Mouse (Mus musculus): Measurements from ENCODE around the gene Hddc3. TPM values are rescaled to one million over a fixed set of nuclear protein-coding genes. Genes with fewer than 3 reads are reported as not detected.

The Hddc3 gene
- polyA plus RNA-seq, 2 experiments, result 23.8 to 50.4 TPM

DNA sequence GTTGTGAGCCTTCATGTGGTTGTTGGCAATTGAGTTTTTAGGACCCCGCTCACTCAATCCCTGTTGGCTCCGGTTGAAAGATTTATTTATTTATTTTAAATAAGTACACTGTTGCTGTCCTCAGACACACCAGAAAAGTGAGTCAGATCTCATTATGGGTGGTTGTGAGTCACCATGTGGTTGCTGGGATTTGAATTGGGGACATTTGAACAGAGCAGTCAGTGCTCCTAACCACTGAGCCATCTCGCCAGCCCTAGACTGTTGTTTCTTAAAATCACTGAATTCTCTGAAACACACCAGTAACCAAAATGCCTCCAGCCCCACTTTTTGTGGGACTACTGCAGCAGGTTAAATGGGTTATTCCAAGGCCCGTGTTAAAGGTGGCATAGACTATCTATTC is 44.1 kb upstream of the Hddc3 start:
- H3K36me3 ChIP-seq (ENCODE audit: control insufficient read depth, insufficient read depth, low read length), result peaks cover 43% of the 10 kb centered on the region
- DNase-seq (ENCODE audit: low spot score) (no peak), ATAC-seq (ENCODE audit: low FRiP score, low read depth) (no peak)

DNA sequence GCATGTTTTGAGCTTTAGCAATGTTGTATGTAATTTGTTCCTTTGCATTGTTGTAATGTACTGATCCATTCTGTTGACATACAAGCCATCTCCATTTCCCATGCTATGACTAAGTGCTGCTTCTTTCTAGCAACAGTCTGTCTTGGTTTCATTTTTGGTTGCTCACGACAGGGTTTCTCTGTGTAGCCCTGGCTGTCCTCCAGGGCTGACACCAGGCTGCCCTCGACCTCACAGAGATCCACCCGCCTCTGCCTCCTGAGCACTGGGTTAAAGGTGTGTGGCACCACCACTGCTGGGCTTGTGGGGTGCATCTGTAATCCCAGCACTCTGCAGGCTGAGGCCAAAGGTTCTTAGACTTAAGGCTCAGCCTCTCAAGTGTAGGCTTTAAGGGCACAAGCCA is 43.3 kb upstream of the Hddc3 start:
- H3K9ac ChIP-seq (ENCODE audit: low read depth, low read length, severe bottlenecking), result no peak overlapping the region
- 100% methylated on average over 3 of the region's 3 CpGs for WGBS
- H3K9me3 ChIP-seq (ENCODE audit: control insufficient read depth, low read length), result no peaks in the 10 kb centered on the region
- peaks cover 51% of the 10 kb centered on the region for H3K36me3 ChIP-seq (ENCODE audit: control insufficient read depth, insufficient read depth, low read length)
- H3K27ac ChIP-seq (replicated peaks; ENCODE audit: low read depth, low read length), result no peak overlapping the region
- no peak for ATAC-seq (ENCODE audit: low FRiP score, low read depth)
- no peak overlapping the region for H3K4me2 ChIP-seq (replicated peaks; ENCODE audit: low read depth, low read length, severe bottlenecking)
- DNase-seq (ENCODE audit: low spot score), result no peak
- H3K4me1 ChIP-seq (ENCODE audit: control insufficient read depth, insufficient read depth, low read length), result peaks cover 8% of the 10 kb centered on the region
- no peak for TF ChIP-seq POLR2A (IDR thresholded peaks at IDR 0.05; ENCODE audit: borderline replicate concordance, extremely low read depth, insufficient read depth, insufficient read length)
- no peaks in the 10 kb centered on the region for H3K27me3 ChIP-seq (ENCODE audit: control insufficient read depth, insufficient read depth, low read length)
- no peak overlapping the region for H3K4me3 ChIP-seq (replicated peaks; ENCODE audit: low read length)

More for the DNA sequence above, 44.1 kb upstream of the Hddc3 start:
- Histone ChIP-seq H3K4me2 (replicated peaks; ENCODE audit: low read depth, low read length, severe bottlenecking) (no peak overlapping the region), H3K4me1 (ENCODE audit: control insufficient read depth, insufficient read depth, low read length) (peaks cover 8% of the 10 kb centered on the region), H3K27me3 (ENCODE audit: control insufficient read depth, insufficient read depth, low read length) (no peaks in the 10 kb centered on the region), H3K4me3 (replicated peaks; ENCODE audit: low read length) (no peak overlapping the region), H3K9me3 (ENCODE audit: control insufficient read depth, low read length) (no peaks in the 10 kb centered on the region), H3K9ac (ENCODE audit: low read depth, low read length, severe bottlenecking) (no peak overlapping the region), H3K27ac (replicated peaks; ENCODE audit: low read depth, low read length) (no peak overlapping the region)
- WGBS, result 97% methylated on average over 4 of the region's 4 CpGs
- no peak for TF ChIP-seq POLR2A (IDR thresholded peaks at IDR 0.05; ENCODE audit: borderline replicate concordance, extremely low read depth, insufficient read depth, insufficient read length)

DNA sequence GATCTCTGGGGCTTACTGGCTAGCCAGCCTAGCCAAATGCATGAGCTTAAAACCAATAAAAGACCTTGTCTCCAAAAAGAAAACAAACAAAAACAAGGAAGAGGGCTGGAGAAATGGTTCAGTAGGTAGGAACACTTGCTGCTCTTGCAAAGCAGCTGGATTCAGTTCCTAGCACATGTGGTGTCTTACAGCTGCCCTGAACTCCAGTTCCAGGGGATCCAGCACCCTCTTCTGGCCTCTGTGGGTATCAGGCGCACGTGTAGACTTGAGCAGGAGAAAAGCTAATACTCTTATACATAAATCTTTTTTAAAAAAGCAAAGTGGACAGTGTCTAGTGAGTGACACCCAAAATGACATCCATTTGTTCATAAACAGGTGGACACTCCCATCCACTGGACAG is 41.4 kb upstream of the Hddc3 start:
- no peak overlapping the region for H3K4me3 ChIP-seq (replicated peaks; ENCODE audit: low read length)
- 96% methylated on average over 2 of the region's 2 CpGs for WGBS
- H3K4me1 ChIP-seq (ENCODE audit: control insufficient read depth, insufficient read depth, low read length), result no peaks in the 10 kb centered on the region
- no peak for DNase-seq (ENCODE audit: low spot score)
- no peak for ATAC-seq (ENCODE audit: low FRiP score, low read depth)
- H3K27ac ChIP-seq (replicated peaks; ENCODE audit: low read depth, low read length), result no peak overlapping the region
- peaks cover 70% of the 10 kb centered on the region for H3K36me3 ChIP-seq (ENCODE audit: control insufficient read depth, insufficient read depth, low read length)
- TF ChIP-seq POLR2A (IDR thresholded peaks at IDR 0.05; ENCODE audit: borderline replicate concordance, extremely low read depth, insufficient read depth, insufficient read length), result no peak
- no peaks in the 10 kb centered on the region for H3K27me3 ChIP-seq (ENCODE audit: control insufficient read depth, insufficient read depth, low read length)
- H3K4me2 ChIP-seq (replicated peaks; ENCODE audit: low read depth, low read length, severe bottlenecking), result no peak overlapping the region
- H3K9ac ChIP-seq (ENCODE audit: low read depth, low read length, severe bottlenecking), result no peak overlapping the region
- H3K9me3 ChIP-seq (ENCODE audit: control insufficient read depth, low read length), result no peaks in the 10 kb centered on the region

DNA sequence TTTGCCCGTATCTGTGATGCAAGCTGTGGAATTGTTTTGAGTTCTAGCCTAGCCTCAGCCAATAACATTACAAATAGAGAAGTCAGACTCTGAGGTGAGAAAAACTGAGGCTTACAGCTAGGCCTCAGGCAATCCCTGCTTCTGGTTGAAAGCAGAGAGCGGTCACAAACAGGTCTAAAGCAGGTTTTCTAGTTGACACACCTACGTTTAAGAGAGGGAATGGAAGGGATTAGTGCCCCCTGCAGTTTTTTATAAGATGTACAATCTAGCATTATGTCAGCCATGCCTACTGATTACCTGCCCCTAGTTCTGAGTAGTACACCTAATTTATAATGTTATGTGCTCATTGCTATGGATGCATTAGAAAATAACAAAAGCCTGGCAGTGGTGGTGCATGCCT is 35.1 kb upstream of the Hddc3 start:
- no peak for TF ChIP-seq POLR2A (IDR thresholded peaks at IDR 0.05; ENCODE audit: borderline replicate concordance, extremely low read depth, insufficient read depth, insufficient read length)
- DNase-seq (ENCODE audit: low spot score), result no peak
- Histone ChIP-seq H3K27ac (replicated peaks; ENCODE audit: low read depth, low read length) (no peak overlapping the region), H3K4me3 (replicated peaks; ENCODE audit: low read length) (no peak overlapping the region), H3K27me3 (ENCODE audit: control insufficient read depth, insufficient read depth, low read length) (no peaks in the 10 kb centered on the region), H3K4me2 (replicated peaks; ENCODE audit: low read depth, low read length, severe bottlenecking) (no peak overlapping the region), H3K9me3 (ENCODE audit: control insufficient read depth, low read length) (no peaks in the 10 kb centered on the region), H3K36me3 (ENCODE audit: control insufficient read depth, insufficient read depth, low read length) (peaks cover 93% of the 10 kb centered on the region), H3K4me1 (ENCODE audit: control insufficient read depth, insufficient read depth, low read length) (no peaks in the 10 kb centered on the region), H3K9ac (ENCODE audit: low read depth, low read length, severe bottlenecking) (no peak overlapping the region)
- ATAC-seq (ENCODE audit: low FRiP score, low read depth), result no peak
- WGBS, result 68% methylated on average over 3 of the region's 3 CpGs

DNA sequence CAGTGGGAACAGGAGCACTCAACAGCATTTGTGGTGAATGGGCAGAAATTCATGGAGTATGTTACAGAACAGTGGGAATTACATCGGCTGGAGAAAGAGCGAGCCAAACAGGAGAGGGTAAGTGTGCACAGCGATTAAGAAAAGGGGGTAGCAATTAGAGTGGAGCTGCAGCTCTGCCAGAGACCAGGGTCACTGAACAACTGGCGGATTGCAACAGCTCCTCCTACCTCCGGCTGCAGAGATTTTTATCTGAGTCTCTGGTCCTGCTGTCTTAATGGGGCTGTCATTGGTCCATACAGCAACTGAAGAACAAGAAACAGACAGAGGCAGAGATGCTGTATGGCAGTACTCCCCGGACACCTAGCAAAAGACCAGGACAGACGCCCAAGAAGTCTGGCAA is 32.1 kb upstream of the Hddc3 start:
- Histone ChIP-seq H3K27ac (replicated peaks; ENCODE audit: low read depth, low read length) (no peak overlapping the region), H3K36me3 (ENCODE audit: control insufficient read depth, insufficient read depth, low read length) (peaks cover 93% of the 10 kb centered on the region), H3K9ac (ENCODE audit: low read depth, low read length, severe bottlenecking) (no peak overlapping the region), H3K27me3 (ENCODE audit: control insufficient read depth, insufficient read depth, low read length) (no peaks in the 10 kb centered on the region), H3K4me3 (replicated peaks; ENCODE audit: low read length) (no peak overlapping the region), H3K4me2 (replicated peaks; ENCODE audit: low read depth, low read length, severe bottlenecking) (no peak overlapping the region), H3K9me3 (ENCODE audit: control insufficient read depth, low read length) (no peaks in the 10 kb centered on the region), H3K4me1 (ENCODE audit: control insufficient read depth, insufficient read depth, low read length) (no peaks in the 10 kb centered on the region)
- no peak for DNase-seq (ENCODE audit: low spot score)
- no peak for ATAC-seq (ENCODE audit: low FRiP score, low read depth)
- TF ChIP-seq POLR2A (IDR thresholded peaks at IDR 0.05; ENCODE audit: borderline replicate concordance, extremely low read depth, insufficient read depth, insufficient read length), result no peak
- WGBS, result 88% methylated on average over 7 of the region's 7 CpGs

DNA sequence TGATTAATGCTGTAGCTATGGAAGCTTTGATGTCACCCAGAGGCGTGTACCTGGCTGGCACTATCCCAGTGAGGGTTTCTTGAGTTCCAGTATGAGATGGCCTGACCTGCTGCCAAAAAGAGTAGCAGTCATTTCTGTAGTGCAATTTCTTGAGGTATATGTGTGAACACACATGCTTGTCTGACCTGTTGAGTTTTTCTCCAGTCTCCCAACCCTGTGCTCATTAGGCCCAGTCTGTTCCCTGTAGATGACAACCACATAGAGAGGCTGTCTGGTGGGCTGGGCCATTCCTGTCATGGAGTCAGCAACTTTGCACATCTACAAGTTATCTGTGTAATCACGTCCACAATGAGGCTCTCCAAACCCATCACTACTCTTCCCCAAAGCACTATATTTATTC is 27.2 kb upstream of the Hddc3 start:
- DNase-seq (ENCODE audit: low spot score) (no peak), ATAC-seq (ENCODE audit: low FRiP score, low read depth) (no peak)
- Histone ChIP-seq H3K27ac (replicated peaks; ENCODE audit: low read depth, low read length) (no peak overlapping the region), H3K27me3 (ENCODE audit: control insufficient read depth, insufficient read depth, low read length) (no peaks in the 10 kb centered on the region), H3K9me3 (ENCODE audit: control insufficient read depth, low read length) (no peaks in the 10 kb centered on the region), H3K4me3 (replicated peaks; ENCODE audit: low read length) (no peak overlapping the region), H3K4me1 (ENCODE audit: control insufficient read depth, insufficient read depth, low read length) (no peaks in the 10 kb centered on the region), H3K36me3 (ENCODE audit: control insufficient read depth, insufficient read depth, low read length) (peaks cover 74% of the 10 kb centered on the region), H3K9ac (ENCODE audit: low read depth, low read length, severe bottlenecking) (no peak overlapping the region), H3K4me2 (replicated peaks; ENCODE audit: low read depth, low read length, severe bottlenecking) (no peak overlapping the region)
- WGBS, result 86% methylated on average over 2 of the region's 2 CpGs
- TF ChIP-seq POLR2A (IDR thresholded peaks at IDR 0.05; ENCODE audit: borderline replicate concordance, extremely low read depth, insufficient read depth, insufficient read length), result no peak

Measured in limb, embryonic 14.5 days (tissue).